Mouse (Mus musculus): ENCODE data around the gene Smarcad1.

- TF ChIP-seq POLR2A (IDR thresholded peaks at IDR 0.05; ENCODE audit: extremely low read depth, insufficient read depth, low read length) (no peak), CTCF (IDR thresholded peaks at IDR 0.05; ENCODE audit: extremely low read depth, insufficient read depth, low read length) (no peak)
Measured at GRCm38 (mm10) chr6:65142316-65142715, 99.9 kb downstream of the Smarcad1 start.
